Mouse (Mus musculus) megakaryocyte progenitor cell, adult 5-6 weeks (primary cell): Measurements from ENCODE around the gene Fam213a. TPM values are rescaled to one million over a fixed set of nuclear protein-coding genes. Genes with fewer than 3 reads are reported as not detected.

Experiments
- ATAC-seq: replicated peaks from 2 replicates; pipeline ENCODE4 v1.8.0; 2016; ENCODE audit warnings: mild to moderate bottlenecking, moderate TSS enrichment, inconsistent platforms; ENCODE audit not compliant: poor library complexity
- total RNA-seq, 2 experiments: library from RNA; stranded (forward) in 1 of 2; stranded (reverse) in 1 of 2; fragments of 157-497, 149-512 nt in 1 of 2; fragments of 200-1000 nt in 1 of 2; gene quantifications; 2 replicates each; pipeline versions ENCODE4 v1.2.3 to v1.2.4; 2015 to 2017

Gene Fam213a
- total RNA-seq, 2 experiments from 2014 or later, result 8.7 to 20.4 TPM

DNA sequence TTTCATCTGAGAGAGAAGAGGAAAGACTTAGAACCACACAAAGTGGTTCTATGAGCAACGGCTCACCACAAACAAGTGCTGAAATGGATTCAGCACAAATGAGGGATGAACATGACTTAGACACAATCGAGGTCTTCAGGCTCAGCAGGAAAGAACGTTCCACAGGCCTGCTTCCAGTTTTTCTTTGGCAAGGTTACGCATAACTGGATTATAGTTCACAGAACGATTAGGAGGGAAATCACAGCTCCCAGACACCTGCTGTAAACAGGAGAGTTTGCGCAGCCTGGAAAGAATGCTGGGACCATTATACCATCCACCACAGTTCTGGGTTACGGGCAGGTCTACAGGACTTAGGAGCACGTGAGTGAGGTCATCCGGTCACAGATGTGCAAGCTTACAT, 7.9 kb downstream of the Fam213a start:
- ATAC-seq, result no peak

GRCm38 (mm10) chr14:41004201-41005141, 9.1 kb downstream of the Fam213a start:
- ATAC-seq, result no peak

- ATAC-seq, result no peak
Observed at GRCm38 (mm10) chr14:41001576-41001975, 12.0 kb downstream of the Fam213a start.

- ATAC-seq, result no peak
Observed at GRCm38 (mm10) chr14:41000801-41001200, 12.8 kb downstream of the Fam213a start.

- peak; percentile 66 for ATAC-seq
Observed at GRCm38 (mm10) chr14:40999904-41000645, 13.5 kb downstream of the Fam213a start.

GRCm38 (mm10) chr14:40996171-40996570, 17.4 kb downstream of the Fam213a start:
- ATAC-seq, result no peak

GRCm38 (mm10) chr14:40992464-40992863, 21.1 kb downstream of the Fam213a start:
- ATAC-seq, result peak; percentile 51

- peak; percentile 54 for ATAC-seq
Observed at GRCm38 (mm10) chr14:40988780-40989179, 24.8 kb downstream of the Fam213a start.

DNA sequence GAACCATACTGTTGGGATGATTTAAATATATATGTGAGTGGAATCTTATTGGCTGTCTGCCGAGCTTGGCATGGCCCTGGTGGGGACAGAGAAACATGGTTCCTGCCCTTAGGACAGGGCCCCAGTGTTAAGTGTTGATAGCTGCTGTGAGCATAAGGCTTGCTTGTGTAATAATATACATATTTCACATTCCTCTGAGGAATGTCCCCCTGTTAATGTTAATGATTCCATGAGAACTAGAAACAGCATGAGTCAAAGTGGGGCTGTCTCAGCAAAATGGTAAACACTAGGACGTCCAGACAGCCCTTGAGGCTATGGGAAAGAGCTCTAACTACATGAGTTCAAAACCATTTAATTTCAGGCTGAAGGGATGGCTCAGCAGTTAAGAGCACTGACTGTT, 26.4 kb downstream of the Fam213a start:
- no peak for ATAC-seq

GRCm38 (mm10) chr14:40985635-40986034, 28.0 kb downstream of the Fam213a start:
- peak; percentile 51; the same call in 1 of the 2 replicates for ATAC-seq

GRCm38 (mm10) chr14:40979723-40980122, 33.9 kb downstream of the Fam213a start:
- no peak for ATAC-seq

DNA sequence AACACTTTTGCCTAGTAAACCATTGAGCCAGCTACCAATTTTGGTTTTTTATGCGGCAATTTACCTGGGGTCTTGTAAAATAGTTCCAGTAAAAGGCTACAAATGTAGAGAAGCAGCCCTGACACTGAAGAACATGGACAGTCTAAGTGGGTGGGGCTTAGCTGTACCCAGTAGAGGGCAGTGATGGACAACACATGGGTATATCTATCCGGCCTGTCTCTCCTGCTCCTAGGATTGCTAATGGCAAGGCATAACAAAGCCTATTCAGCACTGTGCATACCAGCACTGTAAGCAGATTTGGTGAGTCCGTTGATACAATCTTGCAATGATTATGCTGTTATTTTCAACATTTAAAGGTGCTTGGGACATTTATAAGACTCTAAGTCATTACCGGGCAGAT, 34.6 kb downstream of the Fam213a start:
- ATAC-seq, result peak; percentile 79

GRCm38 (mm10) chr14:40975127-40975721, 38.4 kb downstream of the Fam213a start:
- peak; percentile 93 for ATAC-seq

DNA sequence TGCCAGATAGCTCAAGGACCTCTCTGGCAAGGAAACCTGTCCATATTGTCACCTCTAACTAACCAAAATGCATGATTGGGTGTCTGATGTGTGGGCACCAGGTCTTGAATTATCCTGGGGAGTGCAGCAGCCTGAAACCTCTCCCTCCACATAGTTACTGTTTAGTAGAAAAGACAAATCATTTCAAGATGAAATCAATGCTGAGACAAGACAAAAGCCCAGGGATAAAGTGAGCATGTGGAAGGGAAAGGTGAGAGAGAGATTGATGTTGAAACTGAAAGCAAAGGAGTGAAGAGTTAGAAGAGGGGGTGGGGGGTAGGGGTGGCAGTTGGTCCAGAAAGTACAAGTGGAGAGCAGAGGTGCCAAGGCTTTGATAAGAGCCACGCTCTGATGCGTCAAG, 45.5 kb downstream of the Fam213a start:
- no peak for ATAC-seq

DNA sequence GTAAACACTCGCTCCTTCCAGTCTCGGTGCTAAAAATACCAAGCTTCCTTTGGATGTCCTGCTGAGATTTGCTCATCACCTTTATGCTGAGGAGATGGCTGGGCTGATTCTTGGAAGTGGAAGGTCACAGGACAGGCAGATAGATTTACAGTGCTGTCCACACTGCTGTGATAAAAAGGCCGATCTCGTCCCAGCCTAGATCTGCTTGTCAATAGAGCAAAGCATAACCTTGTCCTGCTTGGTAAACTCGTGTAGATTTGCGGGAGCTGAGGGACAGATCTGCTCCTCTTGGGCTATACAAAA, 46.0 kb downstream of the Fam213a start:
- no peak for ATAC-seq

DNA sequence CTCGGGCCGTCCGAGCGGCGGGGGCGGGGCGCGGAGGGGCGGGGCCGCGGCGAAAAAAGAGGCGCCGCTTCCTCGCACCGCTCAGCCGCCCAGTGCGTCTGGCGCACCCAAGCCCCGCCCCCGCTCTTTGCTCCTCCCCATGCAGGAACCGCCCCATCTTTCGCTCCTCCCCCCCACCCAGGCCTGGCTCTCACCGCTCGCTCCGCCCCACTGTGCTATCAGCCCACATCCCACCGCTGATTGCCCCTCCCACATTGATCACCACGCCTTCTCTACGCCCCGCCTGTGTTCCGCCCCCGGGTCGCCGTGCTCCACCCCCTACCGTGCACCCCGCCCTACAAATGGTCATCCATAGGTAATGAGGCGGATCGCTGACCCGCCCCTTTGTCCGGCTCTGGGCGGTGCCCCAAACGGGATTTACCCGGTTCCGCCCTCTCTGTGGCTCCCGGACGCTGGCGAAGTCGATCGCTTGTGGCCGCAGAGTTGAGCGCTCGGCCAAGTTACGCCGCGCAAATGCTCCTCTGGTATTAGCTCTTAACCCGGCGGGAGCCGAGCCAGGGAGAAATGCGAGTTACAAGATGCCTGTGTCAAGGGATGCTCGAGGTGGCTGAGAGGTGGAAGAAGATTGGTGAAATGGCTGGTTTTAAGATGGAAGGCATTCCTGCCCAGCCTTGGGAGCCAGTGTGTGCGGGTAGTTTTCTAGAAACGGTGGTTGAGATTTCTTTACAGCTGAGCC, 46.6 kb downstream of the Fam213a start:
- peak; percentile 73 for ATAC-seq

DNA sequence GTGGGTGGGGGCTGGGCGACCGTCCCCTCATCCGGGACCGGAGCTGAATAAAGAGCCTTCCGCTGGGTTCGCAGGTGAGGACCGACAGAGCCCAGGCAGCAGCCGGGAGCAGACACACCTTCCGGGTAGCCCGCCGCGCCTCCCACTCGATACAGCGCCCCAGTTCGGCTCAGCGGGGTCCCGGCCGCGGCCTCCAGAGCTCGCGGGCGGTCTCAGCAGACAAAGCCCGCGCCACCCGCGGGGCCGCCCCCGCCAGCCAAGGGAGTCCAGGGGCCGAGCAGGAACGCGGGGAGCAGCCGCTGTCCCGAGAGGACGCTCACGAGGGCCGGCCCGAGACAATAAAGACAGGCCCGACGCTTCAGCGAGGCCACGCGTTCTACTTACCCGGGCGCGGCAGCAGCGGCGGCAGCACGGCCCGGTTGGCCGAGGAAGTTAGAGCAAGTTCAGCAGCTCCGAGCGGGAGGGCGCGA, 47.2 kb downstream of the Fam213a start, which contains the start of gene Tspan14:
TSS of gene Tspan14 (minus strand) at position 416 of the 470 bp plus-strand sequence.
- ATAC-seq, result no peak

- ATAC-seq, result peak; percentile 42
Observed at GRCm38 (mm10) chr14:40965507-40966356, 47.9 kb downstream of the Fam213a start.

DNA sequence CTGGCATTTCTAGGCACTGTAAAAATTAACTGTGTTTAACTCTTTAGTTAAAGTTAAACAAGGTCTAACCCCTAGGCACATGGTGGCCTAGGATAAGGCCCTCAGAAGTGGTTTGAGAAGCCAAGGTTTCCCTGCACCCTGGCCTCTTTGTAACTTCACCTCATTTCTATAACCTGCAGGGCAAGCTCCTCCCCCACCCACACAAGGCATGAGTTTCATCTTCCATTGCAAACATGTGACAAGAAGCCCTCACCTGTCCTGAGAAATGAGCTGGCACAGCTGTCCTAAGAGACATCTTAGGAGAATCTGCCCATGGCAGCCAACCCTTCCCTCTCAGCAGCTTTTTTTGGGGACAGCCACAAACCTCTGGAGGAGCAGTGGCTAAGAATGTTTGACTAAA, 48.7 kb downstream of the Fam213a start:
- no peak for ATAC-seq

DNA sequence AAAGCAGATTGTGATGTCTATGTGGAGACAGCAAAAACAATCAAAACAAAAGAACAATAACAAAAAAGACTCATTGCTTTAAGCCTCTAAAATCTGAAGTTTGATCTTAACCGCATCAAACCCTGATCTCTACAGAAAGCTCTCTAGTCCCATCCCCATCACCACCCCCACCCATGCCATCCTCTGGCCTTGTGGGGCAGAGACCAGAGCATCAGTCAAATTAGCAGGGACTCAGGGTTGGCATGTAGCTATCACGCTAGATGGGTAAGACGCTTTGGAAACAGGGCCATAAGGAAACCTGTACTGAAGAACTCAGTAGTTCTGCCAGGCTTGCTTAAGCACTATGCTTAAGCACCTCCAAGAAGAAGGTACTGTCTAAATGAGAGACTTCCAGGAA, 49.4 kb downstream of the Fam213a start:
- no peak for ATAC-seq
